Mouse (Mus musculus): ENCODE measurements around the gene Timm23.

DNA sequence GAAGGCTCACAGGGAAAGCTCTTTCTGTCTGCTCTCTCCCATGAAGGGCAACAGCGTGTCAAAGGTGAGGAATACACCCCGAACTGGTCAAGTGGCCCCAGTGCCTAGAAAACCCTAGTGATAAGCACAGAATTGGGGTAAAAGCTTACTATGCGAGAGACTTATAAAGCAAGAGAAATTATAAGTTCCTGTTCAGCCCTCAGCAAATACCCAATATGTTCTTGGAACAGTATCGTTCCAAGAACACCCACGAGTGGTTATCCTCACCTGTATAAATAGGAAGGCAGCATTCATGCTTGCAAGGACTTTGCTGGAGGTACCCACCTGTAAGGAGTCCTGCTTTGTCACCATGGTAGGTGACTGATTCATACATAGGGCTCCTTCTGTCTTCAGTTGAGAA, 60.0 kb downstream of the Timm23 start, which contains the start of gene Msmb:
- no peak for TF ChIP-seq CTCF (IDR thresholded peaks at IDR 0.05; ENCODE audit: low read depth)
- no peak for TF ChIP-seq EP300 (optimal IDR thresholded peaks at IDR 0.05)
